Mouse (Mus musculus) ES-Bruce4 (cell line): ENCODE results near the gene Prkar2a. TPM values are rescaled to one million over a fixed set of nuclear protein-coding genes. Genes with fewer than 3 reads are reported as not detected.

Experiments
- H3K27ac ChIP-seq: 2 replicates; pipeline ENCODE4 v1.5.1; 2012; ENCODE audit warnings: low read length, inconsistent platforms; ENCODE audit not compliant: insufficient read depth
- H3K27me3 ChIP-seq: 2 replicates; pipeline ENCODE4 v1.6.1; 2012; ENCODE audit warnings: mild to moderate bottlenecking, low read length, inconsistent platforms; ENCODE audit not compliant: control insufficient read depth, poor library complexity, insufficient read depth, severe bottlenecking
- H3K36me3 ChIP-seq: 2 replicates; pipeline ENCODE4 v1.6.1; 2012; ENCODE audit warnings: inconsistent platforms, mild to moderate bottlenecking, low read length, moderate library complexity; ENCODE audit not compliant: control insufficient read depth, poor library complexity, insufficient read depth, severe bottlenecking
- H3K4me1 ChIP-seq: one replicate; pipeline ENCODE4 v1.8.1; 2011; ENCODE audit warnings: low read length; ENCODE audit not compliant: control insufficient read depth, insufficient read depth
- H3K4me3 ChIP-seq: 2 replicates; pipeline ENCODE4 v1.5.1; 2011; ENCODE audit warnings: low read depth, mild to moderate bottlenecking, low read length
- H3K9ac ChIP-seq: 2 replicates; pipeline ENCODE4 v1.6.1; 2012; ENCODE audit warnings: low read depth, mild to moderate bottlenecking, inconsistent platforms; ENCODE audit not compliant: poor library complexity, severe bottlenecking
- H3K9me3 ChIP-seq: replicated peaks from 2 replicates; pipeline ENCODE4 v1.6.1; 2012; ENCODE audit warnings: mild to moderate bottlenecking, low read length, inconsistent platforms; ENCODE audit not compliant: control insufficient read depth, poor library complexity, insufficient read depth, severe bottlenecking
- CTCF ChIP-seq: IDR thresholded peaks from one replicate; pipeline ENCODE4 v1.8.1; 2011; ENCODE audit warnings: low read depth, low read length
- EP300 ChIP-seq: IDR thresholded peaks from 2 replicates; pipeline ENCODE4 v1.6.1; 2011; ENCODE audit warnings: low read depth, low read length; ENCODE audit not compliant: insufficient read depth
- POLR2A ChIP-seq: IDR thresholded peaks from one replicate; pipeline ENCODE4 v1.8.1; 2011; ENCODE audit warnings: low read length; ENCODE audit not compliant: insufficient read depth
- polyA plus RNA-seq: library from polyadenylated mRNA; stranded (reverse); fragments of >200 nt; gene quantifications from 2 replicates; pipeline ENCODE4 v1.2.4, GENCODE M21; 2011; ENCODE audit warnings: low read depth; ENCODE audit not compliant: missing spikeins, insufficient read depth, insufficient read length

Gene Prkar2a
- polyA plus RNA-seq, 1 experiment = 72.2 TPM

- TF ChIP-seq CTCF = no peak
- TF ChIP-seq POLR2A = no peak
- no peak for TF ChIP-seq EP300
- Histone ChIP-seq H3K4me3 (no peak overlapping the region), H3K4me1 (no peaks in the 10 kb centered on the region), H3K27me3 (no peaks in the 10 kb centered on the region), H3K36me3 (peaks cover 4% of the 10 kb centered on the region), H3K27ac (no peak overlapping the region), H3K9me3 (no peaks in the 10 kb centered on the region), H3K9ac (no peak overlapping the region)
These were observed 27.1 kb downstream of the Prkar2a start for GRCm38 (mm10) chr9:108716199-108716598.

- Histone ChIP-seq H3K9me3 (no peaks in the 10 kb centered on the region), H3K27ac (no peak overlapping the region), H3K4me1 (peaks cover 5% of the 10 kb centered on the region), H3K36me3 (peaks cover 2% of the 10 kb centered on the region), H3K27me3 (no peaks in the 10 kb centered on the region), H3K9ac (no peak overlapping the region), H3K4me3 (no peak overlapping the region)
- TF ChIP-seq EP300 (0 out of 2 replicates have a peak, but pooled peaks have one; percentile 13), CTCF (no peak)
These were observed 34.6 kb downstream of the Prkar2a start for GRCm38 (mm10) chr9:108723751-108724150.

- Histone ChIP-seq H3K4me3 (no peak overlapping the region), H3K27ac (no peak overlapping the region), H3K9me3 (no peaks in the 10 kb centered on the region), H3K9ac (no peak overlapping the region), H3K27me3 (no peaks in the 10 kb centered on the region), H3K4me1 (peaks cover 5% of the 10 kb centered on the region), H3K36me3 (peaks cover 2% of the 10 kb centered on the region)
- TF ChIP-seq POLR2A (no peak), EP300 (no peak), CTCF (no peak)
These were observed 37.0 kb downstream of the Prkar2a start for GRCm38 (mm10) chr9:108726116-108726515.

GRCm38 (mm10) chr9:108729050-108729449, 39.9 kb downstream of the Prkar2a start:
- H3K27me3 ChIP-seq = no peaks in the 10 kb centered on the region
- H3K4me1 ChIP-seq = peaks cover 4% of the 10 kb centered on the region
- H3K4me3 ChIP-seq = no peak overlapping the region
- H3K27ac ChIP-seq = no peak overlapping the region
- no peak overlapping the region for H3K9ac ChIP-seq
- H3K9me3 ChIP-seq = no peaks in the 10 kb centered on the region
- peaks cover 2% of the 10 kb centered on the region for H3K36me3 ChIP-seq
- TF ChIP-seq POLR2A = no peak

- H3K4me1 ChIP-seq = no peaks in the 10 kb centered on the region
- H3K36me3 ChIP-seq = peaks cover 4% of the 10 kb centered on the region
- no peak overlapping the region for H3K27ac ChIP-seq
- H3K9ac ChIP-seq = no peak overlapping the region
- no peaks in the 10 kb centered on the region for H3K9me3 ChIP-seq
- TF ChIP-seq EP300 (no peak), CTCF (no peak), POLR2A (no peak)
- H3K4me3 ChIP-seq = no peak overlapping the region
- H3K27me3 ChIP-seq = no peaks in the 10 kb centered on the region
These were observed 43.3 kb downstream of the Prkar2a start for GRCm38 (mm10) chr9:108732462-108732861.

- Histone ChIP-seq H3K9ac (no peak overlapping the region), H3K4me1 (no peaks in the 10 kb centered on the region), H3K9me3 (no peaks in the 10 kb centered on the region), H3K36me3 (peaks cover 2% of the 10 kb centered on the region; the same call in 1 of the 2 replicates), H3K27ac (no peak overlapping the region), H3K4me3 (no peak overlapping the region), H3K27me3 (no peaks in the 10 kb centered on the region)
- TF ChIP-seq EP300 (no peak), CTCF (no peak), POLR2A (no peak)
These were observed 45.5 kb downstream of the Prkar2a start for GRCm38 (mm10) chr9:108734626-108735025.
